Mouse (Mus musculus): ENCODE measurements around the gene Rsrc1.

Rsrc1 gene

DNA sequence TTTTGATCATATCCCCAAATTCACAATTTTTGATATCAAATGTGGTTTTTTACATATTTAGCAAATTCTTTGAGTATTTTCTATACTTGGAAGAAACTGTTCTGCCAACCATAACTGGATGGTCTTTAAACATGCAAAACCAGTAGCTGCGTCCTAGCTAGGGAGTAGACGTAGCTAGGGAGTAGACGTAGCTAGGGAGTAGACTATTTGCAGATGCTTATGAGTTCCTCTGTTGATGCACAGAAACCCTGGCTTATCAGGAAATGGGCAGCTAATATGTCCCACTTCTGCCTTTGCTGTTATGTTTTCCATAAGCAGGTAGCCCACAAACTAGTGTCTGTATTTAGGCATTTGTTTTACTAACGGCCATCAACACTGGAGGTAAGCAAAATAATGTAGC, 298.6 kb downstream of the Rsrc1 start:
- no peak for DNase-seq (ENCODE audit: low read depth, low spot score)

DNA sequence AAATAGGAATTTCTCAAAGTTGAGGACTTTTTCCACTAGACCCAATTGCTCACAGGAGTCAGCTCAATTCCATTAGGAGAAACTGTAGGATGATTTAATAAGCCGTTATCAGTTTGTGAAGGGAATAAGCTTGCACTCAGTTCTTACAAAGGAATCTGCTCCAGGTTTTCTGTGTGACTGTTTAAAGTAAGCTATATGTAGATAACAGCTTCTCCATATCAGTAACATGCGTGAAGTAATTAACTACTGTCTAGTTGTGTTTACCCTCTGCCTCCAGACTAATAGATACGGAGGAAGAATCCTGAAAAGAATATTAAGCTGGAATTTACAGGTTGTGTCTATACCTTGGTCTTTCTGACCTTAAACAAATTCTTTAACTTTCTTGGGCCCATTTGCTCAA, 299.1 kb downstream of the Rsrc1 start:
- no peak for DNase-seq (ENCODE audit: low read depth, low spot score)

DNA sequence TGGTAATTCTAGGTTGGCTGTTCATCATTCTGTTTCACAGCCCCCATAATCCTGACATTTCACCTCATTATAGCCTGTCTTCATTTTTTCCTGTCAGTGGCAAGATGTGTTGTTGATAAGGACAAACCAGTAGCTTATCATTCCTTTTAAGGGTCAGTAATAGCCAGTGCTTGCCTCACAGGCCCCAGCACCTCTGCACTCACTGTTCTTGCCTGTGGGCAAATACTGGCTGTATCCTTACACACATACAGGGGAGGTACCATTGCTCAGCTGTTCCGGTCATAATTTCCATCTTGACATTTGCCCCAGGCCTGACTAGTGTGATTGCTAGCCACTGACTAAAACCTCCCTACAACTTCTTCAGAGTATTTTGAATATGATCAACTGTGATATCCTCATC, 302.8 kb downstream of the Rsrc1 start:
- no peak for DNase-seq (ENCODE audit: low read depth, low spot score)

DNA sequence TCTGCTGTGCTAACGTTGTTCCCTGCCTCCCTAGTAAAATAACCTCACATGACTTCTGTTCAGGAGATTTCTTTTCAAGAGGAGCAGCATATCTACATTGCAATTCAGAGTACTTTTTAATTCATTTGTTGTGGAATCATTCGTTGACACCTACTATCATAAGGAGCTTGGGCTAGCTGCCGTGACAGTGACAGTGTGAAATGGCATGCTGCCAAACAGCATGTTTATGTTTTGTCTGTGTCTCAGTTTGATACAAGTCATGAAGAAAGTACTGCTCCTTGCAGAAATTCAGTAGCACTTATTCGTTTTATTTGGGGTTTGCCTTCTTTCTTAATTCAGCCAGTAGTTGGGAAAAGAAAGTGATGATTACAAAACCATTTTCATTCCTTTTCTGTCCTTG, 303.7 kb downstream of the Rsrc1 start:
- DNase-seq (ENCODE audit: low read depth, low spot score), result no peak

DNA sequence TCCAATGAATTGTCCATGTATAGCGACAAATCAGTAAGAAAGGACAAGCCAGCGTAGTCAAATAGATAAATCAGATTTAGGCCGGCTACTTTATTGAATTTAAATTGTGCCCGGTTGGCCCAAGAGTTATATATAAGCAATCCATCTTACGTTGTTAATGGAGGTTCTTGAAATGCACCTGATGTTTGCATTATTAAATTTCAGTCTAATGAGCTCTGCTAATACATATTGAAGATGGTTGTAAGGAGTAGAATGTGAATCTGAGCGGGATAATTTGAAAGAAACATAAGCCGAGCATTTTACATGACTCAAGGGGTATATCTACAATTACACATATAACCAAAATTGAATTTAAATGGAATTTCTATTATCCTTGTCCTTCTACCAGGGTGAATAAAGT, 307.5 kb downstream of the Rsrc1 start:
- no peak for DNase-seq (ENCODE audit: low read depth, low spot score)

DNA sequence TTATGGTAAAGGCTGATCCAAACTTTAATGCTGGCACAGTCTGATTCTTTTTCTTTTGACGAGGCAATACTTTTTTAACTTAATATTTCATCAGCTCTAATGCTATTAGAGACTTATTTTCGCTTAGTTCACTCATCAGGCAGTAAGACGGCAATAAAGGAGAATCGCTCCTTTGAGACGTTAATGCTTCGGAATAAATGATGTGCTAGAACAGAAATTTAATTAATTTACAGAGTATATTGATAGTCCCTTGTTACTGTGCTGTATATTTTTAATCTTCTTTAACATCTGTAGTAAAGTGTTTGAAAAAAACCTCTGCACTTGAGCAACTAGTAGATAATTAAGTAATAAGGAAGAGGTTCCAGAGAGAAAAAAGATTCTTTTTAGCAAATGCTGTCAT, 308.3 kb downstream of the Rsrc1 start:
- DNase-seq (ENCODE audit: low read depth, low spot score), result no peak

DNA sequence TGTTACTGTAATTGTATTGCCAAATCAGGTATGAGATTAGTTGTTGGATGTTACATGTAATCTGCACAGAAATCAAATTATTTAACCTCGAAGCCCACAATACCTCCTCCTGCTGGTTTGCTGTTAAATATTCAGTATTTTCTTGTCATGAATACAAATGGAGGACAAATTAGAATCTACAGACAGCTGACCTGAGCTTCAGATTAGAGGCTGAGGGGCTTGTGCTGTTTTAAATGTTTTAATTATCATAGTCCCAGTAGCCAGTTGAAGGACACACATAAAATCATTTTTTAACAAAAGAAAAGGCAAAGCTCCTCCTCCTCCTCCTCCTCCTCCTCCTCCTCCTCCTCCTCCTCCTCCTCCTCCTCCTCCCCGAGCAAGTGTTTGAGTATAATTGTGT, 327.5 kb downstream of the Rsrc1 start:
- DNase-seq (ENCODE audit: low read depth, low spot score), result no peak

DNA sequence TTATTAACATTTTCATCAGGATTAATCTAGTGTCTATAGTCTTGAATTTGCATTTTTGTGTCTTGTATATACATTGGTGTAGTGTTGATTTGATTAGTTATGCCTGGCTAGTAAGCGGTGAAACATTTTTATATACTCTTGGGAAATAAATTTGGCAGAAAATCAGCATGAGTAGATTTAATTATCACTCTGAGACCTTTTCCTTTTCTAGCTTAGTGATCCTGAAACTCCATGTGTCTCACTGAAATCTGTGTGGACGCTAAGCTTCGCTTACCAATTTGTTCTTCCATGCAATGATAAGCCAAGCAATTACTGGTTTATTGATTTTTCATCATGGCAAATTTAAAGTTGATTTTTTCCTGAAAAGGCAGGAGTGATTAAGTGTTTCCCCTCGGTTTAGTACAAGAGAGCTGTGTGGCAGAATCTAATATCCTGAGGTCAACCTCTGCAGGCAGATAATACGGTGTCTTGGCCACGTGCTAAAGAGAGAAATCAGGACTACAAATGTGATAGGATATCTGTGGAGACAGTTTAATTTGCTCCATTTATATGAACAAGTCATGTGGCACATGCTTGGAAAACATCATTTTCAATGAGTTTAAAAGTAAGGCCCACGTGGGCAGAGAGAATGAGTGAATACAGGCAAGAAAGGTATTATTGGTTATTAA, 328.6 kb downstream of the Rsrc1 start:
- no peak for DNase-seq (ENCODE audit: low read depth, low spot score)

DNA sequence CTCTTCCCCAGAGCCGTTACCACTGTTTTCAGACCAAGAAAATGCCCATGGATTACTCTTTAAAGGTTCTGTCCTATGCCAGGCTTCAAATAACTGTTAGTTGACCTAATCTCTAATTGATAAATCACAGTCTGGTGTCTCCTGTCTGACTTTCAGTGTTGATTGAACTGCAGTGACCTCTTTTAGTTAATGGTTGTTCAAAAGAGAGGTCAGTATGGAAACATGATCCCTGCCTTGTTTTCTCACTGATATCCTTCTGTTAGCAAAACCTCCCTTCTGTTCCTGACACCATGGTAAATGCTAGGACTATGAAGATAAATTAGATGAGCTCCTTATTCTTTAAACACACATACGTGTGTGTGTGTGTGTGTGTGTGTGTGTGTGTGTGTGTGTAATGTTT, 330.2 kb downstream of the Rsrc1 start:
- DNase-seq (ENCODE audit: low read depth, low spot score), result no peak

DNA sequence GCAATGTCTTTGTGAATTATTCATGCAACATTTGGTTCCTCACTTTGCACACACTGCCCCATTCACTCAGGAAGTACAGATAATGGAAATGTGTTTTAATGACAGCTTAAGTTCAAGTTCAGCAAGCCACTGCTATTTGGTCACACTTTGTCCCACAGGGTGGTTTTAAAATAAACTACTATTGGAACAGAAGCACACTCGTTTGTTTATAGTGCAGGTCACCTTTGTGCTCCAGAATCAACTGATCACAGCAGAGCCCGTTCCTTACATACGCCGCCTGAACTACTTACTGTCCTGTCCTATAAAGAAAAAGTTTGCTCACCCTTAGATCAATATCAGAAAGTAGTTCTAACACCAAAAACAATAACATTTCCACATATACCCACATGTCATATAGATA, 341.2 kb downstream of the Rsrc1 start:
- DNase-seq (ENCODE audit: low read depth, low spot score), result no peak

DNA sequence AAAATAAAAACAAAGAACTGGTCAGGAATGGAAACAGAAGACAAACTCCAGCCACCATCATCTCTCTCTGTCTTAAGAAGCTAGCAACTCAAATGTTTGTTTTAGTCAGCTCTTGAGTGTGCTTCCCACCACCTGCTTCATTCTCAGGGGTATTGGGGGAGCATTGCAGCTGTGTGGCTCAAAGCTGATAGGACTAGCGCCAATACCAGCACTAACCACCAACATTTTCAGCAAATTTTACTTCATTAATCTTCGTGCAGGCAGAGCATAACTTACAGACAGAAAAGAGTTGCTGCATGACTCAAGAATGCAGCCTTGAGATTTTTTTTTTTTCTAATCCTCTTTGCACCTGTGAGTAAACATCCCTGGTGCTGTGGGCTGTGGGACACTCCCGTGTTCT, 358.4 kb downstream of the Rsrc1 start:
- no peak for DNase-seq (ENCODE audit: low read depth, low spot score)

DNA sequence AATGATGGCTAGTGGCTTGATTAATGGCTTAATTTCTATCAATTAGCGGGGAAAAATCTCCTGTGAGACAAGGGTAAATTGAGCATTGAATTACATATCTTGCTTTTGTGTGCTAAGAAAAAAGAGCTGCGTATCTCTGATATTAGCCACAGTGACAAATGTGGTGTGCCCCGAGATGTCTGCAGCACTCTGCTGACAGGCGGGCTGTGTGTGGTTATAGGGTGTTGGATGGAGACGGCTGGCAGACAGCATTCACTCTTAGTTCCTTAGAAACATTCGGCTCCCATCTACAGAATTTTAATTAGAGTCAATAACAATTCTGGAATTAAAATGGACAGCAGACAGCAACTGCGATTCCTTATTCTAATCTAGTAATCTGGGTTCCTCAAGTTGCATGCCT, 359.7 kb downstream of the Rsrc1 start:
- DNase-seq (ENCODE audit: low read depth, low spot score), result no peak

DNA sequence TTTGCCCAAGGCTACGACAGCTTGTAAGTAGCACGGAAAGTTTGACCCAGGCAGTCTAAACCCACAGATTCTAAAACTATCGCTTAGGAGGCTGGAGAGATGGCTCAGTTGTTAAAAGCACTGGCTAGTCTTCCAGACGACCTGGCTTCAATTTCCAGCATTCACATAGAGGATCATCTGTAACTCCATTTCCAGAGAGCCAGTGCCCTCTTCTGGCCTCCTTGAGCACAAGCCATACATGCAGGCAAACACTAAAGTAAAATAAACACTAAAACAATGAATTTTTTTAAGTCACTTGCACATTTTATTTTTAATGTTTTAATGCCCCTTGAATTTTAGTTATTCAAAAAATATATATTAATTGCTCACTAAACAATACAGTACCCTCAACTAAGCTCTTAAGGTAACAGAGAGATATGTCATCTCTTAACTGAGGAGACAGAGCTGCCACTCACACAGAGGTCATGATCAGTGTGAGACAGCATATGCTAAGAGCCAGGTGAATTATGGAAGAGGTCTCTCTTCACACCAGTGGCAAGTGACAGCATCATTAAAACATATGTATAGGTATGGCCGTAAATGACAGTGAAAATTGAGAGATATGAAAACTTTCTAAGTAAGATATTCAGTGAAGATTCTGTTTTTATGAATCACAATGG, 361.9 kb downstream of the Rsrc1 start:
- DNase-seq (ENCODE audit: low read depth, low spot score), result no peak

DNA sequence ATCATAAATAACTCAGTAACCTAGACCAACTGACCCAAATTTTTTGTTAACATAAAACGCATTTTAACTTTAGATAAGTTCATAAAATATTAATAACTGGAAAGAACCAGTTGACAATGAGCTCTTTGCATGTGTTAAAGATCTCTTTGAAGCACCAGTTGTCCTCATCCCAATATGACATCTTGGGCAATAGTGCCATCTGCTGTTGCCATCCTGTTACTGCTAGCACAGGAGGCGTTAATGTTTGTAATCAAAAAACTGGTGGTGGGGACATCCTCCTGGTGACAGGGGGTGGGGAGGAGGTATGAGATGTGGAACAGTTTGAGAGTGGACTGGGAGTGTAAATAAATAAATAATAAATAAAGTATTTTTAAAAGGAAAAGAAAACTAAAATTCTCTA, 363.4 kb downstream of the Rsrc1 start:
- no peak for DNase-seq (ENCODE audit: low read depth, low spot score)

DNA sequence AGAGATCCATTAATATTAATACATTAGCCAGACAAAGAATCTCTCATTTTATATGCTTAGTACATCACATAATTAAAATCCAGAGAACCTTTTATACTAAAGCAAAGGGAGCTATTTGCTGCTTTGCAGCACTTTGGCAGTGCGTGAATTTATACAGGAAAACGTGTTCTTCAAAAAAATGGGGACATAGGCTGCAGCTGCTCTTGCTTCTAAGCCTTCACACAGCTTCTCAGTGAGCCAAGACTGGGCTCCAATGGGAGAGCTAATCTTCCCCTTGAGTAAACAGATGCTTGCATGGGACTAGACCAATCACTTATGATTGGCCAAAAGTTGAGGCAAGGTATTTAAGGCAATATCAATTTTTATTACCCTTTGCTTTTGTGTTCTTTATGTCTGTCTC, 365.5 kb downstream of the Rsrc1 start:
- DNase-seq (ENCODE audit: low read depth, low spot score), result no peak

DNA sequence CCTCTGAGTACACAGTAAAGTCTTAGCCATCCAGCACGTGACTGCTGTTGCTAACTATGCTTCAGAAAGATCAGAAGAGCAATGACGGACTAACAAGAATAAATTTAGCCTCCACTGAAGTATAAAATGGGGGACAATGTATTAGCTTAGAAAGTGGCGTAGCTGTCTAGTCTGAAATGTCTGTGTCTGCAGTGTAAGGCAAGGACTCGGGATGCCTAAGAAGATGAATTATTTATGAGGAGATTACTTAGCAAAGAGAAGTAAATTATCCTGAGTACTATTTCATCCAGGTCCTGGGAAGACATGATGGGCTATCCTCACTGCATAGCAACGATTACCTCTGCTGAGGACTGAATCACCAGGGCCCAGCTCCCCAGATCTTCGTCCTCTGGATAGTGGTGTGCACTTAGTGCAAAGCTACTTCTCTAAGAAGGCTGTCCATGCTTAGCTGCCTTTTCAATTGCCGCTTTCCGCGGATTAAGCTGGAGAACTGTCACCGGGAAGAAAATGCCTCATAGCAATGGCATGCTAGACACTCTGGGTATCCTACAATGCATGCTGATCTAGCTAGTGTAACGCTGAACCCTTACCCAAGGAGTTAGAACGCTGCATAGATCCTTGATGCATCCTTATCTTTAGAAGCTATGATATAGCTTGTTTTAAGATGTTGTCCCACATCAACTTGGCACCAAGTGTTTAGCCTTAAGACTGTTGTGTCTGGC, 370.4 kb downstream of the Rsrc1 start:
- no peak for DNase-seq (ENCODE audit: low read depth, low spot score)

DNA sequence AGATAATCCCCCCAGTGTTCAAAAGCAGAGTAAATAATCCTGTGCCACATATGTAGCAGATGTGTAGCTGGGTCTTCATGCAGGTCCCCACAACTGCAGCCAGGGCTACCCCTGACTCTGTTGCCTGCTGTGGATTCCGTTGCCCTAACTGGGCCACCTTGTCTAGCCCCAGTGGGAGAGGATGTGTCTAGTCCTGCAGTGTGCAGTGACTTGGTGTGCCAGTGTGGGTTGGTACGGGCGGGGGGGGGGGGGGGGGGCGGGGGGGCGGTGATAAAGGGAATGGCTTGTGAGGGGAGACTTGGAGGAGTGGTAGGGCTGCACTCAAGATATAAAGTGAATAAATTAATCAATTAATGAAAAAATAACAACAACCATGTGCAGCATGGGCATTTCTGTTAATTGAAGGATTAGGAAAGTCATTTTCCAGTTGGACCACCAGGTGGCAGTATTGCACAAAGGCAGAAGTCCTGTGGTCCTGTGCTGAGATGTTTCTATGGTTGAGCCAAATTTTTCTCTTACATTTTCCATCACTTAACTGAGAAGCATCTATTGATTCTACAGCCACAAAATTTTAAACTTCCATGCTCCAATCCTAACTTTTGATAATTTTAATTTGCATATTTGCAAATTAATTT, 371.1 kb downstream of the Rsrc1 start:
- no peak for DNase-seq (ENCODE audit: low read depth, low spot score)

DNA sequence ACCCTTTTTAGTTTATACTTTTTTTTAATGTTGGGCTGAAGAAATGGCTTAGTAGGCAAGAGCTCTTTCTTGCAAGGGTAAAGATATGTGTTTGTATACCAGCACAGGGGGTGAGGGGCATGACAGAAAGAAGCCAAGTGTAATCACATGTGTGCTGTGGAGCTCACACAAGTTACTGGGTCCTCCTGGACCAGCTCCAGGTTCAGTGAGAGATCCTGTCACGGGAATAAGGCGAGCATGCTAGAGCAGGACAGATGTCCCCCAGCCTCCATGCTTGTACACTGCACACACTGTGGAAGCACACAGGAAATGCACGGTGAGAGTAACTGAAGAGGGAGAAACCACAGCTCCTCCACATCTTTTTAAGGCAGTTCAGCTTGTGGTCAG, 371.6 kb downstream of the Rsrc1 start:
- DNase-seq (ENCODE audit: low read depth, low spot score), result no peak

DNA sequence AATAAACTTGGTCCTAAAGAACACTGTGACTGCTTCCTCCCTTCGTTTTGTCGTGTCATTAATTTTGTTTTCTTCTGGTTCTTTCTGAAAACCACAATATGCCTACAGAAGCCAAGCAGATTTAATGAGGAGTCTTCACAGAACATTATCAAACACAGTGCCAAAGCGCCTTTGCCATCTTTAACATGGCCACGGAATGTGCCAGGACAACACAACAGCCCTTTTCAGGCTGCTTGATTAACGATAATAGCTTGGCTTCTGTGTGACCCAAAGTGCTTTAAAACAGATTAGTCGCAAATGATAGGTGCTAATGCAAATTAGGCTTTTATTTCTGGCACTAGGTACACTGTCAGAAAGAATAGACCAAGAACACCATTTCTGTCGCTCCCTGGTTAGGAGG, 377.2 kb downstream of the Rsrc1 start:
- no peak for DNase-seq (ENCODE audit: low read depth, low spot score)

DNA sequence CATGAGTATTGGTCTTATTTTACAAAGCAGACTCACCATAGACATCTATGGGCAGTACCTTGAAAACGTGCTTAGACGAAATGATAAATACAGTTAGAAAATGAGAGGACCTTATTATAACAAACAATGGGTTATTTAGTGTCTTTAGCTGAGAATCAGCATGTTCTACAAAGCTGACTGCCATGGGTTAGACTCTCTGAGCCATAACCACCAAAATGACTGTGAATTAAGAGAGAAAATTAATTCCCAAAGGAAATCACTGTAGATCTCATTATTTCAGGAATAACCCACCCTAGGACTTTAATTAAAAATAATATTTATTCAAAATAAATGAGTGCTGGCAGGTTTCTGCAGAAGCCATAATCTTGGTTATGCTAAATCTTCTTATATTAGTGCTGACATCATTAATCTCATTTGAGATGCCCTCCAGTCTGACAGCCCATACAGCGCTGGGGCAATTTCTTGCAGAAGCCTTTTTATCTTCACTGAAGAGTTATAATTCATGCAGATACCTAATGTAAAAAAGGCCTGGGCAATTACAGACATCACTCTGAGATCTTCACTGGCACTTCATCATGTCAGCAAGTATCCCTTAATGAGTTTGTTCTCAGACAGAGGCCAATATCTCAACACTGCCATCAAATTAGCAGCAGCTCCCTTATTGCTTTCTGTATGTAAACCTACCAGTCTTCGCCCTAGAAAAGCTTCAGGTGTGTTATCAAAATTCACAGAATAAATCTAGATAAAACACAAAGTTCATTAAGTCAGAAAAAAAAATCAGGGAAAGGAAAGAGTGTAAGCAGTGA, 385.1 kb downstream of the Rsrc1 start:
- no peak for DNase-seq (ENCODE audit: low read depth, low spot score)

DNA sequence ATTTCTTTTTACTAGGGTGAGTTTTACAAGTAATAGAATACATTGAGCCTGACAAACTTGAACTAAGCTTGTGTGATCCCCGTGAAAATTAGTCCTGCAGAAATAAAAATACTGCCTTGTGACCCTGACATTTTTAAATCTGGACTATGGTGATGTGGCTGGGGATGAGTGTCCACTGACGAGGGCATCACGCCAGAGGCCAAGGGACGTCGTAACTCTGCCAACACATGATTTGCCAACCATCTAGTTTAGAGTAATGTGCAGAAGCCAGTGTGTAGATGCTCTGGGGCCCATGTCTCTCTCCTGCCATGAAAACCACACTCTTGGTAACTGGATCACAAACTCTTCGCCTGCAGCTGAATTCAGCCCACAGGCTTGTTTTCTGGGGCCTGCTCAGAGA, 386.3 kb downstream of the Rsrc1 start:
- DNase-seq (ENCODE audit: low read depth, low spot score), result no peak

All from brain, embryonic 18.5 days (tissue).